Mouse (Mus musculus): ENCODE results near the gene Cited2. TPM values are rescaled to one million over a fixed set of nuclear protein-coding genes. Genes with fewer than 3 reads are reported as not detected.

Cited2 gene
- 32.6 TPM for polyA plus RNA-seq (2015; fragmentation: Illumina TruSeq; extraction: RNeasy Lipid Tissue Mini Kit (QIAGEN cat#74804); ENCODE audit: insufficient read depth, low replicate concordance)

GRCm38 (mm10) chr10:17722653-17723410 is at the start of gene Cited2:
Cited2 (plus strand) TSS chr10:17723218.

Other genes starting within 250 kb of the Cited2 start
- 0.90 TPM for gene Txlnb, start 73.0 kb downstream of the Cited2 start, polyA plus RNA-seq (2015; fragmentation: Illumina TruSeq; extraction: RNeasy Lipid Tissue Mini Kit (QIAGEN cat#74804); ENCODE audit: insufficient read depth, low replicate concordance)
- 79.8 TPM for gene Heca, start 224.8 kb downstream of the Cited2 start, polyA plus RNA-seq (2015; fragmentation: Illumina TruSeq; extraction: RNeasy Lipid Tissue Mini Kit (QIAGEN cat#74804); ENCODE audit: insufficient read depth, low replicate concordance)

Data from spleen, adult 10 weeks (tissue).